Mouse (Mus musculus) mouse trophoblast stem cell (cell line): ENCODE results near the gene Myod1.

Experiments used
- in situ Hi-C, 2 experiments: fragments of 300-500 bp; cut with MseI, MboI; formaldehyde crosslinking; loops; 2 replicates in 1 of 2; 3 replicates in 1 of 2; pipeline ENCODE4 v1.15.1; 2025

The Myod1 gene

GRCm38 (mm10) chr7:46413959-46414725, 37.9 kb downstream of the Myod1 start:
- in situ Hi-C loops: no loop called here

DNA sequence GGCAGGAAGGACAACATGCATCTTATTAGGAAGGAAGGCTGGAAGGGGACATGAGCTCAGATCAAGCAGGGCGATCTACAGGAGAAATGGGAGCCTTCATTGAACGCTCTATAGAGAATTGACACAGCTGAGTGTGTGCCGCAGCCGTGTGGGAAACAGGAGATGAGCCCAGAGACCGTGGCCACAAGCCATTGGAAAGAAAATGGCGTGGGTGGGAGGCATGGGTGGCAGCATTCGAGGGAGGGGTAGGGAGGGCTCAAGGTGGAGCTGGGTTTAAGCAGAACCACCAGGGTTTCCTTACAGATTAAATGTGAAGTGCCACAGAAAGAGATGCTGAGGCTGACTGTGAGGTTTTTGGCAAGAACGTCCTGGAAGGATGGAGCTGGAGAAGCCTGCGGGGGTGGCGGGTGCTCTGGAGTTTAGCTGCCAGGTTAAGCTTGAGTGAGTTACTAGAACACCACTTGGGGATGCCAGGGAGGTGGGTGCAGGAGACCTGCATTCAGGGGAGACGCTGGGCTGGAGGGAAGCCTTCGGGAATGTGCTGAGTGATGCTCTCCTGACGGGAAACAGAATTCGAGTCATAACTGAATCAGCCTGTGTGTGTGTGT, 39.6 kb downstream of the Myod1 start:
- in situ Hi-C loops: no loop called here

GRCm38 (mm10) chr7:46417467-46417866, 41.2 kb downstream of the Myod1 start:
- in situ Hi-C loops: no loop called here

DNA sequence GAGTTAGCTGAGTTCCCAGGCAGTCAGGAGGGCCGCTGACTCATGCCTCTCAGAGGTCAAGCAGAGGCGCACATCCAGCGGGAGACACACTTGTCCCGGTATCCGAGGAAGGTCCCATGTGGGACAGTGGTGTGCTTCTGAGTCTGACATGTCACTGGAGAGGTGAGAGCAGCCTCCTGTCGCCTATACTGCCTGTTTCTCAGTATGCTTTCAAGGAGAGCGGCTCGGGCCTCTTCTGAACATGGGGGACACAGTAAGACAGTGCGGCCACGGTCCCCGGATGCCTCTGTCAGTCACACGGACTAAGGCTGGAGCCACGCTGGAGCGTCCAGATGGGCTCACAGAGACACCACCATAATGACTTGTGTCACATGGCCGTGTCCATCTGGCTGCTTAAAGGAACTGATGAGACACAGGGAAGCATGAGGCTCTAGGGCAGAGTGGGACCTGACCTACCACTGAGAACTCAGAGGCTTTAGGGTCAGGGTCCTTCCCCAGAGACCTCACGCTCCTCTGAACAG, 41.9 kb downstream of the Myod1 start:
- in situ Hi-C loops: no loop called here

- in situ Hi-C loops: no loop called here
Observed at GRCm38 (mm10) chr7:46421535-46421934, 45.3 kb downstream of the Myod1 start.

GRCm38 (mm10) chr7:46422052-46422763, 45.9 kb downstream of the Myod1 start:
- in situ Hi-C loops: no loop called here

GRCm38 (mm10) chr7:46422764-46423412, 46.6 kb downstream of the Myod1 start:
- in situ Hi-C loops: no loop called here

DNA sequence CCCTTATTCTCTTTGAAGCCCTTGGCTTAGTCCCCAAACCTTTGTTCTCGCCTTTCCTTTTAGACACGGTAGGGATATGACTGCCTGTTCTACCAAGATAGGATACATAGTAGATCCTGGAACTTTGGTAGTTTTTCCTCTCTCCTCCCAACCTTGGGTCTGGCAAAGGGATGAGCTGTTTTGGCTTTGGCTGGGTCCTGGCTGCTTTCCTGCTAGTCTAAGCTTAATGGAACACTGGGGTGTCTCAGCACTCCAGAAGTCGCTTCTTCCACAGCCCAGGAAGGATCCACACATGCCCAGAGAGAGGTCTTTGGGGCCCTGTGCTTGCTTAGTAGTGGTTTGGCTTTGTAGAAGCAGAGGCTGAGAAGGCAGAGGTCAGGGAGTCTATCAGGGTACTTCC, 47.7 kb downstream of the Myod1 start:
- in situ Hi-C loops: no loop called here

DNA sequence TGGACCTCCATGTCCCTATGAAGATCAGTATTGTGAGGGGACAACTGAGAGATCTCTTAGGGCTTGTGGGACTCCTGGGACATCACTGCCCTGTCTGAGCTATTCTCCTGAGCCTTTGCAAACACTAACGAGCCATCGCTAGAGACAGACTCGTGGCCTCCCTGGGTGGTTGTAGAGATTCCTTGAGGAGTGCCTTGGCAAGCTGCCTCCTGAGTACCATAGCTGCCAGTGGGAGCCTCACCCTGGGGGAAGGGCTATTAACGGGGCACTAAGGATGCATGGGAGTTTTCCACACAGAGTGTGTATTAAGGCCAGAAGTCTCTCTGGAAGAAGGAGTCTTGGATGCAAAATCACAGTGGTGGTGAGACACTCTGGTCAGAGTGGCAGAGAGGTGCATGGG, 48.7 kb downstream of the Myod1 start:
- in situ Hi-C loops: no loop called here
